Mouse (Mus musculus) brain, embryonic 14.5 days (tissue): Measurements from ENCODE around the gene Gpr146. TPM values are rescaled to one million over a fixed set of nuclear protein-coding genes. Genes with fewer than 3 reads are reported as not detected.

Experiments used
- DNase-seq: peaks from one replicate; pipeline ENCODE4 v3.0.0-alpha.2; 2011; ENCODE audit warnings: low read depth
- CTCF ChIP-seq: fragments of 200-500 bp; IDR thresholded peaks from 2 replicates; pipeline ENCODE4 v1.5.1; 2012; ENCODE audit warnings: inconsistent platforms, mild to moderate bottlenecking, moderate library complexity, borderline replicate concordance; ENCODE audit not compliant: insufficient read depth, insufficient read length; ENCODE audit errors: extremely low read depth
- POLR2A ChIP-seq: fragments of 200-500 bp; IDR thresholded peaks from 2 replicates; pipeline ENCODE4 v1.6.1; 2012; ENCODE audit warnings: mild to moderate bottlenecking, inconsistent platforms, borderline replicate concordance; ENCODE audit not compliant: poor library complexity, insufficient read depth, insufficient read length, severe bottlenecking; ENCODE audit errors: extremely low read depth
- polyA plus RNA-seq: library from polyadenylated mRNA; depleted of rRNA; stranded (reverse); fragments of >200 nt; gene quantifications from 2 replicates; pipeline ENCODE4 v1.2.3, GENCODE M21; 2012

The Gpr146 gene
- polyA plus RNA-seq, 1 experiment, result 2.0 TPM

DNA sequence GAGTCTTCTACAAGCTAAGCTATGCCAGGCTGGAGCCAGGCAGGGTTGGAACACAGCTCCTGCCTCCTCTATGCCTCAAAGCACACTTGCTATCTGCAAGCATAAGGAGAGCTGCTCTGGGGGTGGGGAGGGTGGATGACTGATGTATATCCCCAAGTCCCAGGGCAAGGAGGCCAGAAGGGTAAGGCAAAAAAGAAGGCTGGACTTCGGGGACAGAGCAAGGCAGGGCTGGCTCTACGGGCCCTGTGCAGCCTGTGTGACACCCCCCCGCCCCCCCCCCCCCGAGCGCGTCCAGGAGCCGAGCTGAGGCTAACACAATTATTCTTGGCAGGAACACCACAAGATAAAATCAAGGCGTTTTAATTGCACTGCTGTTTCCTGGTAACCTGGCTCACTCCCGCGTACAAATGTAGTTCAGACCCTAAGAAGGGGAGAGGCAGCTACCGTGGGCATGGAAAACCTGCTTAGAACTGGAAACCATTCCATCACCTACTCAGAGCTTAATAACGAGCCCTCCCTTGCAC, 52.4 kb downstream of the Gpr146 start:
- TF ChIP-seq CTCF (no peak), POLR2A (no peak)
- DNase-seq, result peak; percentile 80

DNA sequence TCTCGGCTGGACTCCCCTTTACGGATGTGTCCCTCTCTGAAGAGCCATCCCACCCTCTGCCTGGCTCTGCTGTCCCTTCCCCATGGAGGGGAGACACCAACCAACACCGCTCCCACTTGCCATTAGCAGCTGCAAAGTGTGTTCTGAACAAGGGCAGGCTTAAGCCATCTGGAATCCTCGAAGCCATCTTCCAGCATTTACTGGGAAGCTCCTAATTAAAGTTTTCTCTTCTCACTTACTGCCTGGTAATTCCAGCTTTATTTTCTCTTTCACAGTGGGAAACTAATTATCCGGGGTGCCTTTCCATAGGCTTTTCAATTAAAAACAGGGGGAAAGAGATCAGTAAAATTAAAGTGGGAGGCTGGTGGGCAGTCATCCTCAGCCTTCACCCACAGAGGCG, 54.8 kb downstream of the Gpr146 start:
- TF ChIP-seq CTCF (no peak), POLR2A (no peak)
- peak; percentile 75 for DNase-seq

- TF ChIP-seq POLR2A (no peak), CTCF (no peak)
- DNase-seq, result no peak
Observed at GRCm38 (mm10) chr5:139432747-139433508, 55.4 kb downstream of the Gpr146 start.

DNA sequence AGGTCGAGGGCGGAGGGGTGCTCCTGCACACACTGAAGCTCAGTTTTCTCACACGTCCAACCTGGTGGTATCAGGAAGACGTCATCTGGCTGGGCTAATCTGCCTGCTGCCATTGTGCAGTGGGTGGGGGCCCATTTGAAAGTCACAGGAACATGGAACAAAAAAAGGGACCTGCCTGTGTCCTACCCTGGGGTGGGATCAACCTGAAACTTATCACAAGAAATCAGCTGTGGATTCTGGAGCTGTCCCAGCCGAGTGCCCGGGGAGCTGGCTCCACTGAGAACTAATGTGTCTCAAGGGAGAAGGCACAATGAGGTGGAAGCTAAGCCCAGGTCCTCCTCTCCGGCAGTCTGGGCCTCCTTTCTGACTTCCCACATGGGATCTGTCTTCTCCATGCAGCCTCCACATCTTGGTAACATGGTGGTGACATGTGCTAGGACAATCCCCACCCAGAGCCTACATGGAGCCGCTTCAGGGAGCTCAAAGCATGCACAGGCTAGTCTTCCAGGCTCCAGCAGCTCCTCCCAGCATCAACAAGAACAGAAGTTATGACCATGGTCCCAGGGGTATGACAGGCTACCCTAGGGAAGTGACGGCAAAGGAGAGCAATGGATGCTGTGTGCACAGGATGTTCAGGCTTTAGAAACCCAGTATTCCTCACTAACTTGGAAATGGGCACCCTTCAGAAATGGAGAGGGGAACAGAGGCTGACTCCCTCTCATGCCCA, 56.5 kb downstream of the Gpr146 start:
- DNase-seq, result no peak

DNA sequence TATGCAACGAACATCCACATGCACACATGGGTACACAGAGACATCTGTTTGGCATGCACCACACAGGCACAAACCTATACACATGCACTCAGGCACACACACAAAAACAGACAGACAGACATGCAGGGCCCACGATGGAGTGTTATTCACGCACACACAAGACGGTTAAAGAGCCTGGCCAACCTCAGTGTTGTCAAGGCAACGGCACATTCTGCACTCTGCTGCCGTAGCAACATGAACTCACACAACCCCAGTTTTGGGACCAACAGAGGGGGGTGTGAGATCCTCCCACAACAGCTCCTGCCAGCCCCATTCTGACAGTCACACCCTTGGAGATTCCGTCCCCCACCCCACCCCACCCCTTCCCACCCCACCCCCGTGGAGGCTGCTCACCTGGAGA, 57.4 kb downstream of the Gpr146 start:
- TF ChIP-seq POLR2A (no peak), CTCF (no peak)
- peak; percentile 91 for DNase-seq

More for the DNA sequence above, 56.5 kb downstream of the Gpr146 start:
- TF ChIP-seq CTCF (no peak), POLR2A (no peak)

- DNase-seq, result no peak
- TF ChIP-seq CTCF, result no peak
- no peak for TF ChIP-seq POLR2A
Observed at GRCm38 (mm10) chr5:139437769-139438168, 60.3 kb downstream of the Gpr146 start.

DNA sequence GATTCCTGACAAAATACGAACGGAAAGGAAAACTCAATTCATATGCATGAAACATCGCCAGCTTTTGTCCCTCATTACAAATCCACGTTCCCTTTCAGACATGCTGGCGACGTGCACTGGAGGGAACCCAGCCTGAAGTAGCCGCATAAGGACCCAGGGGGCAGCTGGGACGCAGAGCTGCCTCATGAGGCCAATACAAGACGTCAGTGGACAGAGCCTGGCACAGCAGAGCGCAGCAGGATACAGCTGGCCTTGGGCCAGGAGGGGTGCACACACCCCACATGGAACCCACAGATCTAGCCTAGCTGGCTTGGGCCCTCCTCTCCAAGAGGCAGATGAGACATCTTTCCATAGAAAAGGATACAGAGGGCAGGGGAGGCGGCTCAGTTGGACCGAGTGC, 60.9 kb downstream of the Gpr146 start:
- no peak for TF ChIP-seq CTCF
- TF ChIP-seq POLR2A, result no peak
- peak; percentile 63 for DNase-seq

GRCm38 (mm10) chr5:139440451-139440850, 63.0 kb downstream of the Gpr146 start:
- TF ChIP-seq POLR2A (no peak), CTCF (no peak)
- peak; percentile 55 for DNase-seq

- TF ChIP-seq CTCF (no peak), POLR2A (no peak)
Observed at GRCm38 (mm10) chr5:139440926-139441725, 63.6 kb downstream of the Gpr146 start.

DNA sequence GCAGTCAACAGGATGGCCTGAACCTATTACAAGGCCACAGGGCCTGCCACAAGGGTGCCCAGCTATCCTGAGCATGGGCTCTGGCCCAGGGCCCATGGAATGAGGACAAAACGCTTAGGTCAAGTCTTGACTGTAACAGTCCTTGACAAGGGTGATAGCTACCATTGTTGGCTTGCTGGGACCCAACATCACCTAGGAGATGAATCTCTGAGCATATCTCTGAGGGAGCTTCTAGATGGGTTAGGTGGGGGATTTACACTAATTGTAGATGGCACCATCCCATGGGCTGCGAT, 64.2 kb downstream of the Gpr146 start:
- TF ChIP-seq POLR2A, result no peak
- no peak for TF ChIP-seq CTCF
- DNase-seq, result no peak

More at GRCm38 (mm10) chr5:139440926-139441725, 63.6 kb downstream of the Gpr146 start:
- DNase-seq, result no peak

- peak; percentile 50 for DNase-seq
- TF ChIP-seq CTCF, result no peak
- TF ChIP-seq POLR2A, result no peak
Observed at GRCm38 (mm10) chr5:139442428-139442827, 64.9 kb downstream of the Gpr146 start.
